Mouse (Mus musculus) megakaryocyte, embryonic 14.5 days (primary cell): Measurements from ENCODE around the gene Mbd6.

Experiments used
- FLI1 ChIP-seq: IDR thresholded peaks from 2 replicates; pipeline ENCODE4 v1.6.1; 2012; ENCODE audit warnings: low read length, inconsistent platforms, mixed read lengths
- GATA1 ChIP-seq: IDR thresholded peaks from 3 replicates; pipeline ENCODE4 v1.6.1; 2012; ENCODE audit warnings: mixed read lengths, low read length, inconsistent platforms, borderline replicate concordance

GRCm38 (mm10) chr10:127318009-127318408, 29.2 kb upstream of the Mbd6 start:
- TF ChIP-seq GATA1: no peak
- no peak for TF ChIP-seq FLI1
